Mouse (Mus musculus) liver, adult 2 months (tissue): Measurements from ENCODE around the gene Catsperd.

Experiments used
- CTCF ChIP-seq: fragments of 200-500 bp; IDR thresholded peaks from 2 replicates; pipeline ENCODE4 v1.5.1; 2011; ENCODE audit warnings: low read depth, low read length, control low read depth
- POLR2A ChIP-seq: fragments of 200-500 bp; IDR thresholded peaks from 2 replicates; pipeline ENCODE4 v1.6.1; 2011; ENCODE audit warnings: low read length, control low read depth; ENCODE audit not compliant: insufficient read depth; ENCODE audit errors: extremely low read depth

GRCm38 (mm10) chr17:56655311-56655710, 27.4 kb downstream of the Catsperd start:
- TF ChIP-seq CTCF (no peak), POLR2A (no peak)
